ENCODE assay signal across 11 mouse cellular contexts in the genomic region with DNA sequence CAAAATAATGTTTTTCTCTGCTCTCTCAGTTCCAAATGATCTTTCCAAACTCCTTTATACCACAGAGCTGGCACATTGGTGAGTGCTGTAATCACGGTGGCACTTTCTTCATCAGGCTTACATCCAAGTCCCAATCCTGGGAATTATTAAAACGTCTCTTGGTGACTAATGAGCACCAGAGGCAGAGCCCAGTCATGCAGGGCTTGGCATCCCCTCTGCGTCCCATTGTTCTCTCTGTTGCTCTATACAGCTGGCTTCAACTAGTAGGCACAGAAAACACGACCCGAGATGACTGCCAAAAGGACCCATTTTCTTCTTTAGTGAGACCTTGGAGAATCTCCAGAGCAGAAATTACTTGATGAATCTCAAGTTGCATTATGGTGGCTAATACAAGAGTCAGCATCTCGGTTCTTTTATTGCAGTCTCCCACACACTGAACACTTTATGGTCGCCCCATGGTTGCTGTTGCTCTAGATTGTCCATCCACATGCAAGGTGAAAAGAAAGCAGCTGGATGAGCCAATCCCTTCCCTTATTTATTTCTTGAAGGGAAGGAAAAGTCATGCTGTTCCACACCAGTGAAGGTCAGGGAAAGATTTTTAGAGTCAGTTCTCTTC.
A peak's percentile ranks its signal among the peaks of the same experiment; 100 is the strongest.
DNase-seq lines count a peak whose midpoint lies in the region; ATAC-seq and TF ChIP-seq lines count a peak whose summit lies in the region.
"Had no signal": no experiment of that assay in that cellular context is flagged by ENCODE, and none has a peak within 500 bp of the region (broad histone marks: within the 10 kb centered on the region; RNA-seq: fewer than 3 reads in every experiment).

No protein-coding gene starts in this region.

- no peak overlapping the region for H3K4me2 ChIP-seq in liver, postnatal 0 days (ENCODE audit: low read depth, low read length)
- H3K4me2 ChIP-seq: heart, embryonic 15.5 days; liver, embryonic 11.5 days had no signal

- no peaks in the 10 kb centered on the region for H3K9me3 ChIP-seq in liver, postnatal 0 days (ENCODE audit: low read length)
- H3K9me3 ChIP-seq: heart, embryonic 15.5 days had no signal

- intact Hi-C loops in gastrocnemius, postnatal 14 days (cut with DNase I; ENCODE audit: low total_unique reads), result no loop called here

- H3K4me1 ChIP-seq in liver, postnatal 0 days (ENCODE audit: insufficient read depth), result no peaks in the 10 kb centered on the region
- H3K4me1 ChIP-seq: heart, embryonic 15.5 days had no signal

- H3K27ac ChIP-seq in liver, postnatal 0 days (ENCODE audit: low read depth), result no peak overlapping the region
- H3K27ac ChIP-seq: heart, embryonic 15.5 days had no signal

- TF ChIP-seq CTCF in liver, postnatal 0 days (IDR thresholded peaks at IDR 0.05; ENCODE audit: low read depth), result no peak

- DNase-seq in frontal cortex, postnatal 25 days (ENCODE audit: low spot score in 2 of 2), result no peak
- peak; percentile 72 for DNase-seq in cerebellum, adult 9-10 months
- peak; percentile 54 for DNase-seq in layer of hippocampus, adult 11-12 months (ENCODE audit: low spot score)
- peak; percentile 30 for DNase-seq in right cerebral cortex, adult 18-20 months
- no peak for DNase-seq in liver, postnatal 0 days
- DNase-seq in embryo, embryonic 9.5 days (ENCODE audit: extremely low spot score), result no peak
- no peak for DNase-seq in gastrocnemius, postnatal 14 days
- DNase-seq: kidney, postnatal 25 days had no signal

- no peaks in the 10 kb centered on the region for H3K27me3 ChIP-seq in liver, postnatal 0 days (ENCODE audit: insufficient read depth, low read length)
- H3K27me3 ChIP-seq: heart, embryonic 15.5 days had no signal

- 70% methylated on average over 7 of the region's 7 CpGs for WGBS in liver, postnatal 0 days (ENCODE audit: insufficient replicate concordance)

- peak; percentile 86 for ATAC-seq in frontal cortex, adult (ENCODE audit: low TSS enrichment)
- no peak for ATAC-seq in liver, postnatal 0 days

- H3K4me3 ChIP-seq in liver, postnatal 0 days (ENCODE audit: low read depth, low read length), result no peak overlapping the region
- H3K4me3 ChIP-seq: heart, embryonic 15.5 days had no signal

- no peak for TF ChIP-seq EP300 in liver, postnatal 0 days (IDR thresholded peaks at IDR 0.05; ENCODE audit: low read depth)

- H3K9ac ChIP-seq in liver, postnatal 0 days (replicated peaks), result no peak overlapping the region
- H3K9ac ChIP-seq: heart, embryonic 15.5 days had no signal

- H3K36me3 ChIP-seq in liver, postnatal 0 days (replicated peaks; ENCODE audit: insufficient read depth, low read length), result no peaks in the 10 kb centered on the region
- H3K36me3 ChIP-seq: heart, embryonic 15.5 days had no signal

Comparison
In these comparisons a context has a peak if more than half of its experiments do, and no peak if none do; other contexts are left out.
1. DNase-seq: peak in cerebellum, adult 9-10 months (single experiment), layer of hippocampus, adult 11-12 months (single experiment) and right cerebral cortex, adult 18-20 months (single experiment); none in frontal cortex, postnatal 25 days (0 of 2), liver, postnatal 0 days (single experiment), embryo, embryonic 9.5 days (single experiment) and gastrocnemius, postnatal 14 days (single experiment).